Mouse (Mus musculus) heart, adult 2 months (tissue): Measurements from ENCODE around the gene Dgat2. TPM values are rescaled to one million over a fixed set of nuclear protein-coding genes. Genes with fewer than 3 reads are reported as not detected.

Experiments
- DNase-seq, 2 experiments: peaks; one replicate each; pipeline ENCODE4 v3.0.0; 2021
- H3K27ac ChIP-seq: fragments of 200-600 bp; 2 replicates; pipeline ENCODE4 v1.8.1; 2022
- H3K27me3 ChIP-seq: fragments of 200-500 bp; 2 replicates; pipeline ENCODE4 v1.6.1; 2012; ENCODE audit warnings: mild to moderate bottlenecking, low read length, inconsistent platforms, mixed read lengths; ENCODE audit not compliant: control insufficient read depth, insufficient read depth
- H3K36me3 ChIP-seq: fragments of 200-500 bp; 2 replicates; pipeline ENCODE4 v1.6.1; 2012; ENCODE audit warnings: low read length, inconsistent platforms; ENCODE audit not compliant: control insufficient read depth, insufficient read depth
- H3K4me1 ChIP-seq: fragments of 200-500 bp; 2 replicates; pipeline ENCODE4 v1.6.1; 2011; ENCODE audit warnings: low read length; ENCODE audit not compliant: control insufficient read depth, insufficient read depth
- H3K4me3 ChIP-seq: fragments of 200-600 bp; 2 replicates; pipeline ENCODE4 v1.8.1; 2022
- H3K79me2 ChIP-seq: fragments of 200-500 bp; replicated peaks from 2 replicates; pipeline ENCODE4 v1.6.1; 2012; ENCODE audit warnings: mild to moderate bottlenecking, inconsistent platforms, low read length, moderate library complexity, mixed read lengths; ENCODE audit not compliant: control insufficient read depth, insufficient read depth
- H3K9ac ChIP-seq: fragments of 200-500 bp; 2 replicates; pipeline ENCODE4 v1.6.1; 2012; ENCODE audit warnings: low read depth, mild to moderate bottlenecking, control low read depth, inconsistent platforms, low read length, mixed read lengths
- CTCF ChIP-seq: fragments of 200-600 bp; IDR thresholded peaks from 2 replicates; pipeline ENCODE4 v1.8.1; 2022; ENCODE audit warnings: antibody characterized with exemption, mild to moderate bottlenecking, moderate library complexity
- EP300 ChIP-seq: fragments of 200-500 bp; IDR thresholded peaks from 2 replicates; pipeline ENCODE4 v1.6.1; 2011; ENCODE audit warnings: low read depth, low read length, control low read depth; ENCODE audit not compliant: insufficient read depth
- POLR2A ChIP-seq: fragments of 200-500 bp; IDR thresholded peaks from 2 replicates; pipeline ENCODE4 v1.6.1; 2011; ENCODE audit warnings: mild to moderate bottlenecking, low read depth, low read length, control low read depth; ENCODE audit not compliant: insufficient read depth
- WGBS: fragments of 180-500 bp; shearing (Covaris S2); methylation state at CpG from one replicate; pipeline ENCODE4 v1.1.7; 2018; 5-methylcytosine and 5-hydroxymethylcytosine counted together
- intact Hi-C: fragments of 180-260 bp; cut with DNase I; formaldehyde crosslinking; loops from one replicate; pipeline ENCODE4 v1.15.1; 2025
- polyA plus RNA-seq: library from polyadenylated mRNA; depleted of rRNA; stranded (reverse); fragments of >200 nt; gene quantifications from 2 replicates; pipeline ENCODE4 v1.2.3, GENCODE M21; 2012
- total RNA-seq, 2 experiments: library from RNA; stranded (reverse); gene quantifications; 2 replicates each; pipeline ENCODE4 v1.2.3; 2021

Dgat2 gene
- total and polyA plus RNA-seq, 3 experiments: 309 to 390 (median 376) TPM

GRCm38 (mm10) chr7:99140511-99140910, 42.0 kb downstream of the Dgat2 start:
- no peak for DNase-seq
- Histone ChIP-seq H3K27ac (peak overlapping the region; percentile 98), H3K79me2 (peaks cover 4% of the 10 kb centered on the region), H3K4me1 (peaks cover 8% of the 10 kb centered on the region), H3K4me3 (peak overlapping the region; percentile 87), H3K36me3 (0 out of 2 replicates have a peak, but pooled peaks cover 2% of the 10 kb centered on the region), H3K9ac (peak overlapping the region; percentile 76), H3K27me3 (no peaks in the 10 kb centered on the region)
- TF ChIP-seq EP300: no peak
- no peak for TF ChIP-seq CTCF
- TF ChIP-seq POLR2A: no peak
- under 1% methylated on average over 36 of the region's 39 CpGs for WGBS
- intact Hi-C loops: no loop called here

GRCm38 (mm10) chr7:99139841-99140491, 42.6 kb downstream of the Dgat2 start:
- Histone ChIP-seq H3K27ac (peak overlapping the region; percentile 98), H3K79me2 (peaks cover 5% of the 10 kb centered on the region), H3K36me3 (0 out of 2 replicates have a peak, but pooled peaks cover 2% of the 10 kb centered on the region), H3K4me1 (peaks cover 8% of the 10 kb centered on the region), H3K9ac (peak overlapping the region; percentile 76), H3K4me3 (peak overlapping the region; percentile 87), H3K27me3 (no peaks in the 10 kb centered on the region)
- DNase-seq: peak in 1 of 2 experiments; percentile 33
- intact Hi-C loops: no loop called here
- TF ChIP-seq EP300: no peak
- TF ChIP-seq CTCF: no peak
- TF ChIP-seq POLR2A: no peak; the same call in 1 of the 2 replicates
- WGBS: 1% methylated on average over 13 of the region's 13 CpGs

- no peak for DNase-seq
- no peak overlapping the region for H3K9ac ChIP-seq
- TF ChIP-seq CTCF: no peak
- peaks cover 5% of the 10 kb centered on the region for H3K79me2 ChIP-seq
- no peak overlapping the region for H3K27ac ChIP-seq
- WGBS: 100% methylated on average over 4 of the region's 4 CpGs
- intact Hi-C loops: no loop called here
- H3K4me3 ChIP-seq: no peak overlapping the region
- H3K36me3 ChIP-seq: peaks cover 5% of the 10 kb centered on the region; the same call in 1 of the 2 replicates
- no peaks in the 10 kb centered on the region for H3K27me3 ChIP-seq
- peaks cover 15% of the 10 kb centered on the region for H3K4me1 ChIP-seq
Measured at GRCm38 (mm10) chr7:99137541-99137940, 45.0 kb downstream of the Dgat2 start.

GRCm38 (mm10) chr7:99136789-99137188, 45.7 kb downstream of the Dgat2 start:
- H3K4me3 ChIP-seq: no peak overlapping the region
- H3K36me3 ChIP-seq: peaks cover 5% of the 10 kb centered on the region; the same call in 1 of the 2 replicates
- peaks cover 18% of the 10 kb centered on the region for H3K4me1 ChIP-seq
- no peak overlapping the region for H3K27ac ChIP-seq
- peaks cover 5% of the 10 kb centered on the region for H3K79me2 ChIP-seq
- WGBS: 86% methylated on average over 6 of the region's 6 CpGs
- DNase-seq: no peak
- intact Hi-C loops: no loop called here
- TF ChIP-seq CTCF: no peak
- no peak for TF ChIP-seq EP300
- TF ChIP-seq POLR2A: no peak
- no peaks in the 10 kb centered on the region for H3K27me3 ChIP-seq
- H3K9ac ChIP-seq: no peak overlapping the region

GRCm38 (mm10) chr7:99133811-99134402, 48.6 kb downstream of the Dgat2 start:
- TF ChIP-seq POLR2A (no peak), EP300 (no peak), CTCF (no peak)
- Histone ChIP-seq H3K27me3 (no peaks in the 10 kb centered on the region), H3K4me3 (no peak overlapping the region), H3K9ac (no peak overlapping the region; the same call in 1 of the 2 replicates), H3K4me1 (peaks cover 18% of the 10 kb centered on the region), H3K79me2 (peaks cover 10% of the 10 kb centered on the region), H3K27ac (peak overlapping the region; percentile 34), H3K36me3 (peaks cover 3% of the 10 kb centered on the region; the same call in 1 of the 2 replicates)
- 48% methylated on average over 8 of the region's 8 CpGs for WGBS
- DNase-seq: no peak
- intact Hi-C loops: no loop called here

GRCm38 (mm10) chr7:99132597-99132996, 49.9 kb downstream of the Dgat2 start:
- Histone ChIP-seq H3K4me3 (peak overlapping the region; percentile 5; the same call in 1 of the 2 replicates), H3K27ac (peak overlapping the region; percentile 76), H3K9ac (peak overlapping the region; percentile 6; the same call in 1 of the 2 replicates), H3K27me3 (no peaks in the 10 kb centered on the region), H3K36me3 (peaks cover 3% of the 10 kb centered on the region; the same call in 1 of the 2 replicates), H3K79me2 (peaks cover 10% of the 10 kb centered on the region), H3K4me1 (peaks cover 23% of the 10 kb centered on the region)
- peak in 1 of 2 experiments; percentile 45 for DNase-seq
- intact Hi-C loops: no loop called here
- TF ChIP-seq EP300 (no peak), POLR2A (no peak), CTCF (no peak)
- WGBS: 37% methylated on average over 9 of the region's 9 CpGs
